ENCODE assay signal across 31 mouse cellular contexts in the genomic region with DNA sequence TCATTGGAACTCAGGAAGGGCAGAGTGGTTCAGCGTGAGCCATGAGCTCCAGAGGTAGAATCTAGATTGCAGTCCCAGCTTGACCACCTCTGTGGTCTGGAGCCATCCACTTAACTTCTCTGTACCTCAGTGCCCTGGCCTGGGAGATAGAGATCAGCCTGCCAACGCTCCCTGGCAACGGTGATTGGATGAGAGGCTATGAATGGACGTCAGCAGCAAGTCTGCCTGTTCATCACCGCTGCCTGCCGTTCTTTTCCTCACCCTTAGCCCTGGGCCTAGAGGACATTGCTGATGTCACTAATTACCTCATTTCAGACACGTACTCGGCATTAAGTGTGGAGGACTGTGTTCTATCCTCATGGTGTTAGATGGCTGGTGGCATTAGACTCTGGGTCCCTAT. TPM values are rescaled to one million over a fixed set of nuclear protein-coding genes. Genes with fewer than 3 reads are reported as not detected.
DNase-seq lines count a peak whose midpoint lies in the region; ATAC-seq lines count a peak whose summit lies in the region.
"Had no signal": no experiment of that assay in that cellular context is flagged by ENCODE, and none has a peak within 500 bp of the region (broad histone marks: within the 10 kb centered on the region; RNA-seq: fewer than 3 reads in every experiment).

No protein-coding gene starts in this region.

- H3K4me2 ChIP-seq in hindbrain, embryonic 12.5 days (replicated peaks): no peak overlapping the region
- H3K4me2 ChIP-seq: embryonic facial prominence, embryonic 13.5 days; heart, embryonic 12.5 days; heart, embryonic 15.5 days; hindbrain, embryonic 13.5 days; intestine, embryonic 15.5 days had no signal

- H3K36me3 ChIP-seq in hindbrain, embryonic 10.5 days: no peaks in the 10 kb centered on the region
- no peaks in the 10 kb centered on the region for H3K36me3 ChIP-seq in hindbrain, embryonic 12.5 days
- H3K36me3 ChIP-seq: embryonic facial prominence, embryonic 10.5 days; embryonic facial prominence, embryonic 13.5 days; G1E; heart, embryonic 12.5 days; heart, embryonic 15.5 days; hindbrain, embryonic 13.5 days; intestine, embryonic 15.5 days had no signal

- H3K4me1 ChIP-seq in hindbrain, embryonic 10.5 days (replicated peaks): peaks cover 46% of the 10 kb centered on the region
- peaks cover 40% of the 10 kb centered on the region for H3K4me1 ChIP-seq in hindbrain, embryonic 12.5 days

- 0 out of 2 replicates have a peak overlapping the region, but pooled peaks have one; percentile 9 for H3K27ac ChIP-seq in hindbrain, embryonic 10.5 days
- H3K27ac ChIP-seq in hindbrain, embryonic 12.5 days: no peak overlapping the region
- H3K27ac ChIP-seq: embryonic facial prominence, embryonic 10.5 days; embryonic facial prominence, embryonic 13.5 days; gastrocnemius, adult 2 months; heart, embryonic 15.5 days; intestine, embryonic 15.5 days had no signal

- H3K27me3 ChIP-seq in hindbrain, embryonic 10.5 days (ENCODE audit: insufficient read depth, poor library complexity, severe bottlenecking): peaks cover 81% of the 10 kb centered on the region
- H3K27me3 ChIP-seq in hindbrain, embryonic 12.5 days: peaks cover 19% of the 10 kb centered on the region
- H3K27me3 ChIP-seq: CH12.LX; intestine, embryonic 15.5 days had no signal

- DNase-seq in adrenal gland, adult 2 months: peak; percentile 45
- no peak for DNase-seq in adrenal gland, adult 18-20 months (ENCODE audit: low spot score in 2 of 2)
- DNase-seq in cerebellum, postnatal 14 days: peak; percentile 46 to 50
- no peak for DNase-seq in cerebellum, postnatal 4 days (ENCODE audit: low spot score in 2 of 2)
- DNase-seq in hindbrain, embryonic 10.5 days (ENCODE audit: low spot score): no peak
- no peak for DNase-seq in thymus, adult 18-20 months
- DNase-seq: B cell, adult 2 months; cerebellum, adult 11 months; cerebellum, adult 8-10 months; cerebellum, postnatal 25 days; embryo, embryonic 11 days; forebrain, postnatal 0 days; gastrocnemius, adult 2 months; gastrocnemius, postnatal 14 days; heart, adult 18-20 months; heart, postnatal 14 days; heart, postnatal 4 days; kidney, adult 11 months; kidney, adult 8-10 months had no signal

- no peak overlapping the region for H3K9ac ChIP-seq in hindbrain, embryonic 12.5 days
- H3K9ac ChIP-seq: forebrain, postnatal 0 days; heart, embryonic 12.5 days; heart, embryonic 15.5 days; hindbrain, embryonic 13.5 days; intestine, embryonic 15.5 days had no signal

- WGBS in hindbrain, embryonic 10.5 days: 62% methylated on average over 8 of the region's 8 CpGs
- 59% methylated on average over 8 of the region's 8 CpGs for WGBS in hindbrain, embryonic 12.5 days

- H3K4me3 ChIP-seq in hindbrain, embryonic 10.5 days: no peak overlapping the region
- no peak overlapping the region for H3K4me3 ChIP-seq in hindbrain, embryonic 12.5 days
- H3K4me3 ChIP-seq: embryonic facial prominence, embryonic 10.5 days; embryonic facial prominence, embryonic 13.5 days; erythroblast, embryonic 14.5 days; gastrocnemius, adult 2 months; heart, embryonic 12.5 days; heart, embryonic 15.5 days; hindbrain, embryonic 13.5 days; intestine, embryonic 15.5 days had no signal

- no peaks in the 10 kb centered on the region for H3K9me3 ChIP-seq in hindbrain, embryonic 10.5 days
- no peaks in the 10 kb centered on the region for H3K9me3 ChIP-seq in hindbrain, embryonic 12.5 days (replicated peaks)
- H3K9me3 ChIP-seq: embryonic facial prominence, embryonic 10.5 days; embryonic facial prominence, embryonic 13.5 days; G1E; heart, embryonic 12.5 days; heart, embryonic 15.5 days; hindbrain, embryonic 13.5 days; intestine, embryonic 15.5 days had no signal

- ATAC-seq in hindbrain, embryonic 12.5 days (ENCODE audit: low FRiP score): no peak
- ATAC-seq: forebrain, embryonic 14.5 days; forebrain, postnatal 0 days; hindbrain, embryonic 16.5 days; intestine, embryonic 15.5 days had no signal

RNA-seq across cellular contexts. Expression of a gene that starts 45.2 kb away (rescaled TPM):
- 100 to 1,000 TPM; 106 to 160 TPM for total RNA-seq in adrenal gland, adult 2 months (2021)
- 193 and 277 TPM in 2 replicates for polyA plus RNA-seq in adrenal gland, adult 2 months (2012; rRNA removed)
- total RNA-seq in adrenal gland, adult 18-20 months (2021): 100 to 1,000 TPM; 104 to 148 TPM
- polyA plus RNA-seq in hindbrain, embryonic 10.5 days (2016; fragmentation: Nextera tagmentation; extraction: Ambion mirVana): 47.4 and 56.0 TPM in 2 replicates
- 56.3 and 59.9 TPM in 2 replicates for polyA plus RNA-seq in hindbrain, embryonic 12.5 days (2016; fragmentation: Nextera tagmentation; extraction: Ambion mirVana)

Comparison
In these comparisons a context has a peak if more than half of its experiments do, and no peak if none do; other contexts are left out.
1. DNase-seq: peak in adrenal gland, adult 2 months (single experiment) and cerebellum, postnatal 14 days (2 of 2); none in adrenal gland, adult 18-20 months (0 of 2), cerebellum, postnatal 4 days (0 of 2), hindbrain, embryonic 10.5 days (single experiment) and thymus, adult 18-20 months (0 of 2).